Mouse (Mus musculus): ENCODE results near the gene P2rx7. TPM values are rescaled to one million over a fixed set of nuclear protein-coding genes. Genes with fewer than 3 reads are reported as not detected.
A peak's percentile ranks its signal among the peaks of the same experiment; 100 is the strongest.

Gene P2rx7
- polyA plus RNA-seq, 1 experiment from 2014 or later = 5.7 TPM

DNA sequence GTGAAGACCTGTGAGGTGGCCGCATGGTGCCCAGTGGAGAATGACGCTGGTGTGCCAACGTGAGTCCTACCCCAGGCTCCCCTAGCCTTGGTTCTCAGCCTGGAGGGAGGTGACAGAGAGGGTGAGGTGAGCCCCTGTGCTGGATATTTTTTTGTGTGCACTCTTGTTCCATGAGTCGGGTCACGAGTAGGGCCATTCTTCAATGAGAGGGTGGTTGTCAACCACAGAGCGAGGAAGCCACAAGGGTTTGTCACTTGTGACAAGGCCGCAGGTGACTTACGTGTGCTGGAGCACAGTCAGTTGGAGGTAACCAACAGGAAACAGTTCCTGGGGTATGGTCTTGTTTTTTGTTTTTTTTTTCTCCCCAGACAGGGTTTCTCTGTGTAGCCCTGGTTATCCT, 75.5 kb downstream of the P2rx7 start:
- Histone ChIP-seq H3K27me3 (no peaks in the 10 kb centered on the region), H3K4me1 (replicated peaks) (no peaks in the 10 kb centered on the region), H3K9ac (no peak overlapping the region), H3K27ac (replicated peaks) (no peak overlapping the region), H3K4me3 (no peak overlapping the region), H3K4me2 (no peak overlapping the region), H3K36me3 (no peaks in the 10 kb centered on the region; the same call in 1 of the 2 replicates), H3K9me3 (no peaks in the 10 kb centered on the region)
- WGBS = 94% methylated on average over 8 of the region's 8 CpGs
- ATAC-seq (ENCODE audit: low FRiP score, low read depth) = no peak

DNA sequence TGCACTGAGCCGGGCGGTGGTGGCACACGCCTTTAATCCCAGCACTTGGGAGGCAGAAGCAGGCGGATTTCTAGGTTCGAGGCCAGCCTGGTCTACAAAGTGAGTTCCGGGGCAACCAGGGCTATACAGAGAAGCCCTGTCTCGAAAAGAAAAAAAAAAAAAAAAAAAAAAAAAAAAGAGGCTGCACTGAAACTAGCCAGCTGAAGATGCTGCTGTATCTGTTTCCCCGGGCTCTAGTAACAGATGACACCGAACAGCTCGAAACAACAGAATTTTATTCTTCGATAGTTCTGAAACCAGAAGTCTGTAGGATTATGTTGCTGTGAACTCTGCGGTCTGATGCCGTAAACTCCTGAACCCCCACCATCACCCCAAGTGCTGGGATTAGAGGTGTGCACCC, 81.7 kb downstream of the P2rx7 start:
- no peak for ATAC-seq (ENCODE audit: low FRiP score, low read depth)

GRCm38 (mm10) chr5:122726068-122726467, 82.4 kb downstream of the P2rx7 start:
- Histone ChIP-seq H3K36me3 (peaks cover 6% of the 10 kb centered on the region; the same call in 1 of the 2 replicates), H3K4me1 (replicated peaks) (no peaks in the 10 kb centered on the region; the same call in none of the 2 replicates), H3K4me2 (0 out of 2 replicates have a peak overlapping the region, but pooled peaks have one; percentile 12), H3K9ac (no peak overlapping the region), H3K27ac (replicated peaks) (no peak overlapping the region), H3K4me3 (no peak overlapping the region), H3K27me3 (no peaks in the 10 kb centered on the region), H3K9me3 (no peaks in the 10 kb centered on the region)
- 21% methylated on average over 7 of the region's 7 CpGs for WGBS
- ATAC-seq (ENCODE audit: low FRiP score, low read depth) = peak; percentile 65; the same call in 1 of the 2 replicates

More for the DNA sequence above, 81.7 kb downstream of the P2rx7 start:
- Histone ChIP-seq H3K4me3 (no peak overlapping the region), H3K4me2 (no peak overlapping the region), H3K9me3 (no peaks in the 10 kb centered on the region), H3K27ac (replicated peaks) (no peak overlapping the region), H3K27me3 (no peaks in the 10 kb centered on the region), H3K4me1 (replicated peaks) (no peaks in the 10 kb centered on the region; the same call in none of the 2 replicates), H3K36me3 (peaks cover 6% of the 10 kb centered on the region; the same call in 1 of the 2 replicates), H3K9ac (no peak overlapping the region)
- 90% methylated on average over 13 of the region's 13 CpGs for WGBS

- H3K9me3 ChIP-seq = no peaks in the 10 kb centered on the region
- no peak overlapping the region for H3K27ac ChIP-seq (replicated peaks)
- H3K4me3 ChIP-seq = no peak overlapping the region
- no peaks in the 10 kb centered on the region for H3K27me3 ChIP-seq
- H3K4me2 ChIP-seq = no peak overlapping the region
- WGBS = 72% methylated on average over 5 of the region's 5 CpGs
- ATAC-seq (ENCODE audit: low FRiP score, low read depth) = no peak
- peaks cover 6% of the 10 kb centered on the region; the same call in 1 of the 2 replicates for H3K36me3 ChIP-seq
- H3K9ac ChIP-seq = no peak overlapping the region
- no peaks in the 10 kb centered on the region; the same call in none of the 2 replicates for H3K4me1 ChIP-seq (replicated peaks)
These were observed 82.9 kb downstream of the P2rx7 start for GRCm38 (mm10) chr5:122726595-122726994.

DNA sequence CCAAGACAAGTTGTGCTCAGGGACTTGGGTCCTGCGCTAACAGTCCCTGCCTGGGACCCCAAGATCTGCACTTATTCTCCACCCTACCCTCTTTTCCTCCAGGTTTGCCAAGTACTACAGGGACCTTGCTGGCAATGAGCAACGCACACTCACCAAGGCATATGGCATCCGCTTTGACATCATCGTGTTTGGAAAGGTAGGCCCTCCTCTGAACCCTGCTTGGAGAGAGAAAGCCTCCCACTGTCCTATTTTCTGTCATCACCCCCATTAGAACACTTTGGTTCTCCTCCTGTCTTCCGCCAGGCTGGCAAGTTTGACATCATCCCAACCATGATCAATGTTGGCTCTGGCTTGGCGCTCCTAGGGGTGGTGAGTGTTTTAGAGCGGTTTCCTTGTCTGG, 83.4 kb downstream of the P2rx7 start:
- H3K36me3 ChIP-seq = peaks cover 6% of the 10 kb centered on the region; the same call in 1 of the 2 replicates
- no peak for ATAC-seq (ENCODE audit: low FRiP score, low read depth)

GRCm38 (mm10) chr5:122730776-122731175, 87.1 kb downstream of the P2rx7 start:
- Histone ChIP-seq H3K27ac (replicated peaks) (no peak overlapping the region), H3K9ac (no peak overlapping the region), H3K9me3 (no peaks in the 10 kb centered on the region), H3K27me3 (no peaks in the 10 kb centered on the region), H3K4me3 (no peak overlapping the region), H3K4me1 (replicated peaks) (no peaks in the 10 kb centered on the region; the same call in none of the 2 replicates), H3K36me3 (peaks cover 6% of the 10 kb centered on the region; the same call in 1 of the 2 replicates), H3K4me2 (no peak overlapping the region)
- ATAC-seq (ENCODE audit: low FRiP score, low read depth) = no peak
- WGBS = 88% methylated on average over 10 of the region's 10 CpGs

More for the DNA sequence above, 83.4 kb downstream of the P2rx7 start:
- Histone ChIP-seq H3K27ac (replicated peaks) (no peak overlapping the region), H3K27me3 (no peaks in the 10 kb centered on the region), H3K9ac (no peak overlapping the region), H3K4me2 (no peak overlapping the region), H3K4me3 (no peak overlapping the region), H3K9me3 (no peaks in the 10 kb centered on the region), H3K4me1 (replicated peaks) (no peaks in the 10 kb centered on the region; the same call in none of the 2 replicates)
- WGBS = 94% methylated on average over 7 of the region's 7 CpGs

GRCm38 (mm10) chr5:122731321-122731720, 87.6 kb downstream of the P2rx7 start:
- no peaks in the 10 kb centered on the region for H3K9me3 ChIP-seq
- no peak overlapping the region for H3K9ac ChIP-seq
- no peak overlapping the region for H3K4me2 ChIP-seq
- H3K4me1 ChIP-seq (replicated peaks) = no peaks in the 10 kb centered on the region; the same call in 1 of the 2 replicates
- H3K4me3 ChIP-seq = no peak overlapping the region
- 74% methylated on average over 8 of the region's 8 CpGs for WGBS
- no peak overlapping the region for H3K27ac ChIP-seq (replicated peaks)
- peaks cover 6% of the 10 kb centered on the region; the same call in 1 of the 2 replicates for H3K36me3 ChIP-seq
- no peak for ATAC-seq (ENCODE audit: low FRiP score, low read depth)
- H3K27me3 ChIP-seq = no peaks in the 10 kb centered on the region

DNA sequence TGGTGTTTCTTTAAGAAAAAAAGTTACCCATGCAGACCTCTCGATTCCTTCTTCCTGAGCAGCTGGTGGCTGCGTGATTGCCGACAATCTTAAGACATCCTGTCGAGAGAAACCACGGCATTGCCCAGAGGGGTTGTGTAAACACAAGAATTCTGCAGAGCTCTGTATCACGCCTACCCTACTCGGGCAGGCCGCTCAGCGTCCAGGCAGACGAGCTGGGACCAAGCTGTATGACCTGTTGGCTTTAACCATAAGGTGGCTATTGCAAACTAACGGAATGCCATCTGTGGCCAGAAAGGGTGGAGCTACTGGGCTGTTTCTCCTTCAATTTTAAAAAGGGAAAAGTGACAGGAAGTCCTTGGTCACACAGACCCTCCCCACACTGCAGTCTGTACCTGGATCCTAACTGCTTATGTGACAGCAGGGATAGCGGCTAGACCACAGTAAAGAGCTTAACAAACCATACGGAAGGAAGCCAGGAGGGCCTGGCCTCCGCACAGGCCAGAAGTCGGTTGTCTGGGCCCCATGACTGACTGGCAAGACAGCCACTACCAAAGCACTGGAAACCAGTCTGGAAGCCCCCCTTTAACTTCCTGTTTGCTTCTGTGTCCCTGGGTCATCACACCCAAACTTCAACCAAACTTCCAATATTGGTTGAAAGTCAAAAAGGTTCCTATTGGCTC, 88.4 kb downstream of the P2rx7 start:
- H3K36me3 ChIP-seq = peaks cover 7% of the 10 kb centered on the region
- H3K9me3 ChIP-seq = no peaks in the 10 kb centered on the region
- no peaks in the 10 kb centered on the region for H3K27me3 ChIP-seq
- no peak overlapping the region for H3K4me3 ChIP-seq
- H3K27ac ChIP-seq (replicated peaks) = peak overlapping the region; percentile 39; the same call in 1 of the 2 replicates
- ATAC-seq (ENCODE audit: low FRiP score, low read depth) = no peak
- no peak overlapping the region for H3K4me2 ChIP-seq
- no peaks in the 10 kb centered on the region for H3K4me1 ChIP-seq (replicated peaks)
- 75% methylated on average over 15 of the region's 15 CpGs for WGBS
- H3K9ac ChIP-seq = no peak overlapping the region

DNA sequence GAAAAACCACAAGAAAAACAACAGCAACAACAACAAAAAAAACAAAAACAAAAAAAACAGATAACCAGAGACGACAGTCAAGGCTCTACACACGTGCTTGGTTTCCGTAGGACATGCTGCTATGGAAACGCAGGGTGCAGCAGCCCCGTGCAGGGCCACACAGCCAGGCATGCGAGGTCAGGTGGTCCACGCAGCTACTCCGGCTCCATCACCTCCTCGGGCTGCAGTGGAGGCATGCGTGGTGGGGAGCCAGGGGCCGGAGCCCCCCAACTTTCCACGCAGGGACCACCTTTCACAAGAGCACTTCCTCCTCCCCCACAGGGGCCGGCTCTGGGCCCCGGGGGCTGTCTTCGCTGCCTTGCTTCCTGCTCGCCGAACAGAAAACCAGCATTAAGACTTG, 90.2 kb downstream of the P2rx7 start:
- Histone ChIP-seq H3K27me3 (no peaks in the 10 kb centered on the region), H3K9ac (no peak overlapping the region), H3K9me3 (no peaks in the 10 kb centered on the region), H3K27ac (replicated peaks) (no peak overlapping the region), H3K4me2 (no peak overlapping the region; the same call in 1 of the 2 replicates), H3K36me3 (peaks cover 11% of the 10 kb centered on the region), H3K4me1 (replicated peaks) (no peaks in the 10 kb centered on the region), H3K4me3 (no peak overlapping the region)
- no peak for ATAC-seq (ENCODE audit: low FRiP score, low read depth)
- 54% methylated on average over 17 of the region's 17 CpGs for WGBS

DNA sequence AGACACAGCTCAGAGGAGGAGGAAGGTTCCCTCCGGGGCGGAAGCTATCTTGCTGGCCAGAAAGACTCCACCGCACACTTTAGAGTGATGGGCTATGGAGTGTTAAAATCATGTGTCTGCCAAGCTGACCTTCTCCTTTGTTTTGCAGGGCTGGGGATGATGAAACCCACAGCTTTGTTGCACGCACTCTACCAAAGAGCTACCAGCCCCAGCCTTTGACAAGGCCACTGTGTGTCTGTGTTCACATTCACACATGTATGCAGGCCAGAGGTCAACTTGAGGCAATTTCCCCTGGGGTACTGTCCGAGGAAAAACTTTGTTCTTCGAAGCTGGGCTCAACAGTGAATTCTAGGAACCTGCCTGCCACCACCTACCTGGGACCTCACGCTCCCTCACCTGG, 92.1 kb downstream of the P2rx7 start:
- ATAC-seq (ENCODE audit: low FRiP score, low read depth) = no peak
- H3K36me3 ChIP-seq = peaks cover 11% of the 10 kb centered on the region
- H3K27me3 ChIP-seq = no peaks in the 10 kb centered on the region
- no peaks in the 10 kb centered on the region for H3K9me3 ChIP-seq
- no peaks in the 10 kb centered on the region for H3K4me1 ChIP-seq (replicated peaks)
- no peak overlapping the region for H3K9ac ChIP-seq
- H3K4me2 ChIP-seq = no peak overlapping the region
- WGBS = 88% methylated on average over 7 of the region's 7 CpGs
- no peak overlapping the region for H3K27ac ChIP-seq (replicated peaks)
- no peak overlapping the region for H3K4me3 ChIP-seq

DNA sequence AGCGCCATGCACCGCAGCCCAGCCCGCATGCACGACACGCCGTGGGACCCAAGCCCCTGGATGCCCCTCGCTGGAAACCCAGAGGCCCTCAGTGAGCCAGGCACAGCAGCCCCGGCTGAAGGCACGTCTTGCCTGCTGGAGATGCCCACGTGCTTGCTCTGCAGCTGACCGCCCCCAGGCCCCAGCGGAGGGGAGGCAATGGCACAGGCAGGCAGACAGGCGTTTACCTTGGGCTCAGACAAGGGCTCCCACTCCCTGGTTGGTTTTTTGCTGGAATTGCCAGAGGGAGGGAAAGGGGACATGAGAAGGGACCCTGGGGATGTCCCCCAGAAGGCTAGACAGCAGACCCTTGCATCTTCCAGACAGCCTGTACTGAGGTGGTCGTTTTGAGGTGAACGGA, 93.0 kb downstream of the P2rx7 start:
- 94% methylated on average over 15 of the region's 15 CpGs for WGBS
- Histone ChIP-seq H3K36me3 (peaks cover 19% of the 10 kb centered on the region), H3K9ac (no peak overlapping the region), H3K27me3 (no peaks in the 10 kb centered on the region), H3K4me2 (no peak overlapping the region), H3K4me1 (replicated peaks) (no peaks in the 10 kb centered on the region), H3K4me3 (no peak overlapping the region), H3K27ac (replicated peaks) (no peak overlapping the region), H3K9me3 (no peaks in the 10 kb centered on the region)
- ATAC-seq (ENCODE audit: low FRiP score, low read depth) = no peak

Data from hindbrain, embryonic 15.5 days (tissue).